Mouse (Mus musculus) heart, embryonic 14.5 days (tissue): Measurements from ENCODE around the gene Gm4450. TPM values are rescaled to one million over a fixed set of nuclear protein-coding genes. Genes with fewer than 3 reads are reported as not detected.
"Not testable (repeated sequence)": the region's sequence is repeated elsewhere in the genome, so short reads cannot be mapped to it uniquely, and the experiment has no call there.

Experiments used
- ATAC-seq: fragments of 200-750 bp; cut with Nextera tagmentation; 2 replicates; pipeline ENCODE4 v1.8.0; 2017; ENCODE audit warnings: low read depth, moderate TSS enrichment; ENCODE audit not compliant: insufficient number of reproducible peaks, insufficient read depth, low FRiP score
- H3K27ac ChIP-seq, 2 experiments: fragments of 200-500 bp in 1 of 2; fragments of 300-500 bp in 1 of 2; sonication (generic) in 1 of 2; replicated peaks in 1 of 2; 2 replicates each; pipeline ENCODE4 v1.5.1; 2012 to 2014; ENCODE audit warnings: low read depth in 2 of 2, low read length in 2 of 2, control low read depth in 1 of 2, mild to moderate bottlenecking in 1 of 2, mixed read lengths in 1 of 2; ENCODE audit not compliant: control insufficient read depth in 1 of 2, insufficient read depth in 1 of 2
- H3K27me3 ChIP-seq: fragments of 300-500 bp; sonication (generic); 2 replicates; pipeline ENCODE4 v1.6.1; 2014; ENCODE audit warnings: mild to moderate bottlenecking, low read length, control low read depth; ENCODE audit not compliant: control insufficient read depth, insufficient read depth
- H3K36me3 ChIP-seq: fragments of 300-500 bp; sonication (generic); 2 replicates; pipeline ENCODE4 v1.6.1; 2014; ENCODE audit warnings: mild to moderate bottlenecking, control low read depth, low read length, mixed read lengths; ENCODE audit not compliant: control insufficient read depth, insufficient read depth
- H3K4me1 ChIP-seq, 2 experiments: fragments of 200-500 bp in 1 of 2; fragments of 300-500 bp in 1 of 2; sonication (generic) in 1 of 2; 2 replicates each; pipeline ENCODE4 v1.6.1; 2012 to 2014; ENCODE audit warnings: low read length in 2 of 2, control low read depth in 1 of 2, mixed read lengths in 1 of 2; ENCODE audit not compliant: control insufficient read depth in 2 of 2, insufficient read depth in 2 of 2
- H3K4me2 ChIP-seq: fragments of 300-500 bp; sonication (generic); 2 replicates; pipeline ENCODE4 v1.6.1; 2014; ENCODE audit warnings: mild to moderate bottlenecking, low read length
- H3K4me3 ChIP-seq, 2 experiments: fragments of 200-500 bp in 1 of 2; fragments of 300-500 bp in 1 of 2; sonication (generic) in 1 of 2; 2 replicates each; pipeline ENCODE4 v1.5.1; 2012 to 2014; ENCODE audit warnings: low read length in 2 of 2, mild to moderate bottlenecking in 2 of 2, control low read depth in 1 of 2, low read depth in 1 of 2, moderate library complexity in 1 of 2; ENCODE audit not compliant: control insufficient read depth in 1 of 2, insufficient read depth in 1 of 2
- H3K9ac ChIP-seq: fragments of 300-500 bp; sonication (generic); 2 replicates; pipeline ENCODE4 v1.6.1; 2014; ENCODE audit warnings: mild to moderate bottlenecking, low read length
- H3K9me3 ChIP-seq: fragments of 300-500 bp; sonication (generic); 2 replicates; pipeline ENCODE4 v1.6.1; 2016; ENCODE audit warnings: low read length, control low read depth; ENCODE audit not compliant: control insufficient read depth
- WGBS: fragments of 180-500 bp; shearing (Covaris S2); extraction: QIAGEN DNeasy Blood & Tissue Kit; methylation state at CpG from one replicate; pipeline ENCODE4 v1.1.7; 2014; 5-methylcytosine and 5-hydroxymethylcytosine counted together
- polyA plus RNA-seq: library from polyadenylated mRNA; unstranded; fragments of >200 nt; fragmentation: Nextera tagmentation; extraction: Ambion mirVana; gene quantifications from 2 replicates; pipeline ENCODE4 v1.2.1, GENCODE M21; 2014

Gm4450 gene
- polyA plus RNA-seq = not detected in 2 replicates

DNA sequence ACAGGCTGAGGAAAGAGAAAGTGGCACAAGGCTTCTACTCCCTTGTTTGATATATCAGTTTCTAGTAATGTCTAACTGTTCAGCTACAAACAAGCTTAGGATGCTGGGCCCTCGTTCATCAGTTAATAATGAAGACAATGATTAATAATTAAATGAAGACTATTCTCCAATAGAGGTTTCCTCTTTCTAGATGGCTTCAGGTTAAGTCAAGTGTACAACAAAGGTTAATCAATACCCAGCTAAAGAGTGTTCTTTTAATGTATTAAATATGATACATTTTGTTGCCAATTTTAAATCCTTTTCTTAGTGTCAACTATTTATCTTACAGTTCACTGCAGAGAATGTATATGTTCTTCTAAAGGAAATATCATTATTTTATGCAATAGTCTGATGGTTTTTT, at the start of gene Gm4450:
Gm4450 (minus strand) TSS at position 101 of the 400 bp plus-strand sequence.
- not testable (repeated sequence) for H3K4me1 ChIP-seq, H3K9ac ChIP-seq, H3K27me3 ChIP-seq, H3K9me3 ChIP-seq, ATAC-seq, H3K36me3 ChIP-seq, H3K27ac ChIP-seq, H3K4me3 ChIP-seq, H3K4me2 ChIP-seq
- WGBS = no CpG with 5 or more reads among the region's 1 CpGs

DNA sequence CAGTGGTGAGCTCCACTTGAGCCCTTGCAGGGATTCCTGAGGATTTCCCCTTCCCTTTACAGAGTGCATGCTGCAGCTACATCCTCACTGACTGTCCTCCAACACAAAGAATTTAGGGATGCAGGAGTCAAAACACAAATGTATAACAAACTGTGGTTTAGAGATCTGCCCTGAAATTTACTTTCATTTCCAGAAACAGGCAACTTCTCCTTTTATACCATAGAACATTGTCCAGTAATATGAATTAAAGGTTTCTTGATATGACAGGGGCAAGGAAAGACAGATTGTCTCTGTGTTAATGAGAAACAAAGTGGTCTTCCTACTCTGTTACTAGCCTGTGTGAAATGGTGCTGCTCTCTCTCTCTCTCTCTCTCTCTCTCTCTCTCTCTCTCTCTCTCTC, 40.5 kb upstream of the Gm4450 start:
- H3K9me3 ChIP-seq, H3K27me3 ChIP-seq, H3K36me3 ChIP-seq, H3K4me3 ChIP-seq, ATAC-seq, H3K27ac ChIP-seq, H3K4me2 ChIP-seq, H3K4me1 ChIP-seq, H3K9ac ChIP-seq: not testable (repeated sequence)

DNA sequence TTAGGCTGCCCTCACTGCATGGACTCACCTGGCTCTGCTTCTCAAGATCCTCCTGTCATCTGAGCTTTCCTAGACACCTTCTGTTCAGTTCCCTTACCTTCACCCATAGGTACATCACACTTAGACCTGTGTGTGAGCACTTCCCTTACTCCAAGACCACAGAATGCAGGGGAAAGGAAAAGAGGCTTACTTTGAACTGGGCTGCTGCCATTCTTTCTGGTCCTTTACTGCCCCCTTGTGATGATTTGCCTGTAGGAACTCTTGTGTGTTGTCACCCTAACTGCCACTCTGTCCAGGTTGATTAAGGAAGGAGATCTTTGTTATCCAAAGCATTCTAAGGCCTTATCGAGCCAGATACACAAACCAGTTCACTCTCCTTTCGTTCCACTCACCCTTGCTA, 39.8 kb upstream of the Gm4450 start:
- not testable (repeated sequence) for H3K36me3 ChIP-seq, H3K4me1 ChIP-seq, ATAC-seq, H3K4me2 ChIP-seq, H3K4me3 ChIP-seq, H3K27ac ChIP-seq, H3K9ac ChIP-seq, H3K27me3 ChIP-seq, H3K9me3 ChIP-seq
- WGBS = no CpG with 5 or more reads among the region's 2 CpGs

DNA sequence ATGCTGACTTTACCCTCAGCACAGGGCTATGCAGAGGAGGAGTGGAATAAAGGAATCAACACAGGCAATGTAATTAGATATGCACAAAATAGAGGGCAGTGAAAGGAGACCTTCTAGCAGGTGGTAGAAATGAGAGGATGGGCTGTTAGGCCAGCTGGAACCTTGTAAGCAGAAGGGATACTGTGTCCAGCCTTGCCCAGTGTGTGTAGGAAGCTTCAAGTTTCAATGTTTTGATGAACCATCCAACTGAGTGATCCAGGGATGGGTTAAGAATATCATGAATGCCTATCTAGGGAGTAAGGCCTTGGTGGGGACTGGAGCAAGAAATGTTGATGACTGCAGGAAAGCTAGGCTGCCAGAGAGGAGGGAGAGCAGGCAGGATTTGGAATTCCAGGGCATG, 38.1 kb upstream of the Gm4450 start:
- H3K9ac ChIP-seq, H3K36me3 ChIP-seq, H3K27ac ChIP-seq, H3K27me3 ChIP-seq, H3K4me1 ChIP-seq, H3K4me3 ChIP-seq, ATAC-seq, H3K9me3 ChIP-seq, H3K4me2 ChIP-seq: not testable (repeated sequence)

DNA sequence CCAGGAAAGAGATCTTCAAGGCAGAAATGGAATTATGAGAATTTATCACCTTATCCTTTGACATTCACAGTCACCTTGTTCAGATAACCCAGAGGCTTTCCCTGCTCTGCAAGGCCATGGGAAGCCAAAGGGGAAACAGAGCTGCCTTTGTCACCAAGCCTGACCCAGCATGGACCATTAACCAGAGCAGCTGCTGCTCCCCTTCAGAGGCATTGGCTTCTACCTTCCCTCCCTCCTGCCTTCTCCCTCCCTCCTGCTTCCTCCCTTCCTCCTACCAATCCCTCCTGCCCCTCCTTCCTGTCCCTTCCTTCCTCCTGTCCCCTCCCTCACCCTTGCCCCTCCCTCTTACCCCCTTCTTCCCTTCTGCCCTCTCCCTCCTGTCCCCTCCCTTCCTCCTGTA, 37.3 kb upstream of the Gm4450 start:
- not testable (repeated sequence) for H3K9ac ChIP-seq, H3K4me1 ChIP-seq, H3K36me3 ChIP-seq, H3K9me3 ChIP-seq, H3K27ac ChIP-seq, H3K27me3 ChIP-seq, H3K4me3 ChIP-seq, ATAC-seq, H3K4me2 ChIP-seq

DNA sequence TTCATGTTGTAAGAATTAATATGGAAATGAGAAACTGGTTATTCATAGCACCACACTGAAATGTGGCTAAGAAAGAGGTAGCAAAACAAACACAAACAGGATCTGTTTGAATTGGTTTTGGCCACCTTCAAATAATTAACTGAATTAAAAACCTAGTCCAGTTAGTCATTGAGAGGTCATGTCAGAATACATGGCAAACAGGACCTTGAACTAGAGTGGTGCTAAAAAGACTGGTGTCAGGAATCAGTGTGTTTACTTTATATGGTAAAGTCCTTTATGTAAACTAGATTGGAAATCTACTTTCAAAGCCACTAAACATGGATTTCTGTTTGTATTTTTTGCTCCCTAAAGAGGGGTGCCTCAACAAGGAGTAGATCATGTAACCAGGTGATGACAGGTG, 14.6 kb upstream of the Gm4450 start:
- not testable (repeated sequence) for ATAC-seq, H3K9me3 ChIP-seq, H3K4me3 ChIP-seq, H3K4me2 ChIP-seq, H3K36me3 ChIP-seq, H3K27ac ChIP-seq, H3K4me1 ChIP-seq, H3K27me3 ChIP-seq, H3K9ac ChIP-seq

DNA sequence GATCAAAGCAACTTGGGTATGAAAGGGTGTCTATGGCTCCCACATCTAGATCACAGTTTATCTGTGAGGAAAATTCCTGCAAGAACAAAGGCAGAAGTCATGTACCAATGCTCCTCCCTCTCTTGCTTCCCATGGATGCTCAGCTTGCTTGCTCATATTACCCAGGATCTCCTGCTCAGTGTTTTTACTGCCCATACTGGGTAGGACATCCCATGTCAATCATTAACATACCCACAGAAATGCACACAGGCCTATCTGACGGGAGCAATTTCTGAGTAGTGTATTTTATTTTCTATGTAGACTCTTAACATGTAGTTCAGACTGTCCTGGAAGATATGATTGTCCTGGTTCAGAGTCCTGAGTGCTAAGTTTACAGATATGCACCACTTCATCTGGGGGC, 14.1 kb upstream of the Gm4450 start:
- no CpG with 5 or more reads among the region's 1 CpGs for WGBS

DNA sequence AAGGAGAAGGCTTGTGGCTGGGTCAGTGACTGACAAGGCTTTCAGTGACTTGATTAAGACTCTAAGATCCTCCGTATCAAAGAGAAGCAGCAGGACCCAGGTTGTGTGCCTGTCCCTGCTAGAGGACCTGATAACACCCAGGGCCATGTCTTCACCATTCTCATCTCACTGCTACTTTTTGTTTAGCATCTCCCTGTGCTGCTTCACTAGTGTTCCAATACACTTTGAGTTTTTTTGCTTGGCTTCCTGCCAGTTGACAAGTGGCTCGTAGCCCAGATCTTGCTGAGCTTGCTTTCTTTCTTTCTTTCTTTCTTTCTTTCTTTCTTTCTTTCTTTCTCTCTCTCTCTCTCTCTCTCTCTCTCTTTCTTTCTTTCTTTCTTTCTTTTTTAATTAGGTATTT, 12.4 kb upstream of the Gm4450 start:
- not testable (repeated sequence) for H3K4me3 ChIP-seq

More for the DNA sequence above, 14.1 kb upstream of the Gm4450 start:
- not testable (repeated sequence) for H3K9me3 ChIP-seq, H3K36me3 ChIP-seq, H3K4me3 ChIP-seq, ATAC-seq, H3K4me2 ChIP-seq, H3K4me1 ChIP-seq, H3K27me3 ChIP-seq, H3K9ac ChIP-seq, H3K27ac ChIP-seq

More for the DNA sequence above, 12.4 kb upstream of the Gm4450 start:
- not testable (repeated sequence) for H3K4me1 ChIP-seq, H3K27ac ChIP-seq, H3K9me3 ChIP-seq, H3K27me3 ChIP-seq, H3K4me2 ChIP-seq, H3K36me3 ChIP-seq, H3K9ac ChIP-seq, ATAC-seq
- WGBS = no CpG with 5 or more reads among the region's 2 CpGs
